Mouse (Mus musculus): ENCODE measurements around the gene A930004D18Rik.

Gene A930004D18Rik

GRCm38 (mm10) chr2:18034371-18035250, 2.9 kb downstream of the A930004D18Rik start:
- no peak for DNase-seq

GRCm38 (mm10) chr2:18033166-18034108, 4.1 kb downstream of the A930004D18Rik start:
- DNase-seq: no peak

- DNase-seq: no peak
Observed at GRCm38 (mm10) chr2:18032538-18032895, 5.0 kb downstream of the A930004D18Rik start.

- DNase-seq: no peak
Observed at GRCm38 (mm10) chr2:18031831-18032537, 5.6 kb downstream of the A930004D18Rik start.

- DNase-seq: no peak
Observed at GRCm38 (mm10) chr2:18031271-18031821, 6.2 kb downstream of the A930004D18Rik start.

GRCm38 (mm10) chr2:18030581-18030980, 7.0 kb downstream of the A930004D18Rik start:
- DNase-seq: no peak

GRCm38 (mm10) chr2:18029656-18030055, 7.9 kb downstream of the A930004D18Rik start:
- DNase-seq: no peak

GRCm38 (mm10) chr2:18028140-18029021, 9.2 kb downstream of the A930004D18Rik start:
- peak; percentile 66 for DNase-seq

- DNase-seq: peak; percentile 93
Observed at GRCm38 (mm10) chr2:18027448-18028139, 9.9 kb downstream of the A930004D18Rik start.

GRCm38 (mm10) chr2:18026116-18026947, 11.2 kb downstream of the A930004D18Rik start:
- DNase-seq: peak; percentile 38

- no peak for DNase-seq
Observed at GRCm38 (mm10) chr2:18025781-18026115, 11.8 kb downstream of the A930004D18Rik start.

- no peak for DNase-seq
Observed at GRCm38 (mm10) chr2:18025116-18025515, 12.4 kb downstream of the A930004D18Rik start.

GRCm38 (mm10) chr2:18022886-18023285, 14.7 kb downstream of the A930004D18Rik start:
- no peak for DNase-seq

GRCm38 (mm10) chr2:18019122-18019521, 18.4 kb downstream of the A930004D18Rik start:
- no peak for DNase-seq

GRCm38 (mm10) chr2:18017321-18017720, 20.2 kb downstream of the A930004D18Rik start:
- no peak for DNase-seq

GRCm38 (mm10) chr2:18016639-18017038, 20.9 kb downstream of the A930004D18Rik start:
- DNase-seq: no peak

GRCm38 (mm10) chr2:18015581-18015980, 22.0 kb downstream of the A930004D18Rik start:
- DNase-seq: no peak

- DNase-seq: no peak
Observed at GRCm38 (mm10) chr2:18012866-18013265, 24.7 kb downstream of the A930004D18Rik start.

GRCm38 (mm10) chr2:18011226-18011625, 26.3 kb downstream of the A930004D18Rik start:
- no peak for DNase-seq

- no peak for DNase-seq
Observed at GRCm38 (mm10) chr2:18005137-18005536, 32.4 kb downstream of the A930004D18Rik start.

Data from thymus, postnatal 14 days (tissue).